Mouse (Mus musculus): ENCODE results near the gene Amot.

The Amot gene

DNA sequence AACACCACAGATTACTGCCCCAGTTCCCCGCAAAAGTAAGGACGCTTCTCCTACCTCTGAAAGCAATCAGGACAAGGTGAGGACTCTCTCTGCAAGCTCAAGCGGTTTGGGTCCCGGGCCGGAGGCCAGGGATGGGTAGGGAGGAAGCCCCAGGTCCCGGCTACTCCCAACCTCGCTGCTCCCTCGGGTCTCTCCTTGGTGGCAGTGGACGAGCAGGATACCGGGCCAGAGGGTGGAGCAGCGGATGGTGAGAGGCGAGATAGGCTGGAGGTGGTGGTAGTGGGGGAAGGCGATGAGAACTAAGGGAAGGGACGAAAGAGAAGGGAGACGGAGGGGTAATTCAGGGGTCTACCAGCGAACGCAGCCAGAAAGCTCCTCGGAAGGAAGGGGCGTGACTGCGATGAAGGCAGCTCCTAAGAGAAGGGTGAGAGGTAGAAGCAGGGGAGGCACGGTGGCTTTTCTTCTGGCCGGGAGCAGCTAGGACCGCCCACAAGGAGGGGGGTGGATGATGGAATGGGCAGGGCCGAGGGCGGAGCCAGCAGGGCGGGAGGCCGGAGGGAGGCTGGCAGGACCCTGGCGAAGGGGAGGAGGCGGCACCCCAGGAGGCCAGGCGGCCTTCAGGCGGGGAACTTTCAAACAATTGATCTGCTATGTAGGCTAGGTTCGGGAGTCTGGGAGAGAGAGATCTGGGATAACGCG, at the start of gene Amot:
Amot (minus strand) TSS at position 465 of the 699 bp plus-strand sequence.
- 0 out of 2 replicates have a peak, but pooled peaks cover 9% of the 10 kb centered on the region for H3K27me3 ChIP-seq (ENCODE audit: insufficient read depth, low read length)

DNA sequence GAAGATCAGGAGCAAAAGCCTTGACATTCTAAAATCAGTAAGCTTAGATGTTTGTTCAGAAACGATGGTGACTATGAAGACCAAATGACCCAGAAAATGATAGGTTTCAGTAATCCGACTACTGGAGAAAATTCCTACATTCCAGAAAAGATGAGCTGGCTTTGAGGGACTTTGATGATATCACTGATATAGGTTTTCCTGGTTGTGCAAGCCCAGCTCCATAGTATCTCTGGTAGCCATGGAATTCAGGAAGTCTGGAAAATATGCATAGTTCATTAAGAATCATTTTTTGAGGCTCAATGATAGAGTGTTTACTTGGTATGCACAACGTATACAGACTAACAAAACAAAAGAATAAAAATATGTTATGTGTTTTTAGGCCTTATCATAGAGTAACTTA, 40.1 kb upstream of the Amot start:
- no peak overlapping the region for H3K4me3 ChIP-seq (replicated peaks; ENCODE audit: low read length)
- H3K36me3 ChIP-seq (ENCODE audit: insufficient read depth, low read length), result no peaks in the 10 kb centered on the region
- no peaks in the 10 kb centered on the region for H3K27me3 ChIP-seq (ENCODE audit: insufficient read depth, low read length)
- no peaks in the 10 kb centered on the region for H3K9me3 ChIP-seq (ENCODE audit: low read length)
- TF ChIP-seq POU5F1 (IDR thresholded peaks at IDR 0.05; ENCODE audit: borderline replicate concordance, low read length) (no peak), NANOG (IDR thresholded peaks at IDR 0.05; ENCODE audit: borderline replicate concordance, low read length) (no peak), CTCF (conservative IDR thresholded peaks at IDR 0.05; ENCODE audit: low read length) (no peak)
- no peaks in the 10 kb centered on the region for H3K4me1 ChIP-seq (replicated peaks; ENCODE audit: low read depth, low read length)

More for the DNA sequence above, at the start of gene Amot:
- Histone ChIP-seq H3K9me3 (ENCODE audit: low read length) (no peaks in the 10 kb centered on the region), H3K4me3 (replicated peaks; ENCODE audit: low read length) (peak within 1 kb of the TSS; percentile 71), H3K36me3 (ENCODE audit: insufficient read depth, low read length) (no peaks in the 10 kb centered on the region), H3K4me1 (replicated peaks; ENCODE audit: low read depth, low read length) (no peaks in the 10 kb centered on the region)
- TF ChIP-seq CTCF (conservative IDR thresholded peaks at IDR 0.05; ENCODE audit: low read length), result no peak
- no peak for TF ChIP-seq POU5F1 (IDR thresholded peaks at IDR 0.05; ENCODE audit: borderline replicate concordance, low read length)
- no peak for TF ChIP-seq NANOG (IDR thresholded peaks at IDR 0.05; ENCODE audit: borderline replicate concordance, low read length)

DNA sequence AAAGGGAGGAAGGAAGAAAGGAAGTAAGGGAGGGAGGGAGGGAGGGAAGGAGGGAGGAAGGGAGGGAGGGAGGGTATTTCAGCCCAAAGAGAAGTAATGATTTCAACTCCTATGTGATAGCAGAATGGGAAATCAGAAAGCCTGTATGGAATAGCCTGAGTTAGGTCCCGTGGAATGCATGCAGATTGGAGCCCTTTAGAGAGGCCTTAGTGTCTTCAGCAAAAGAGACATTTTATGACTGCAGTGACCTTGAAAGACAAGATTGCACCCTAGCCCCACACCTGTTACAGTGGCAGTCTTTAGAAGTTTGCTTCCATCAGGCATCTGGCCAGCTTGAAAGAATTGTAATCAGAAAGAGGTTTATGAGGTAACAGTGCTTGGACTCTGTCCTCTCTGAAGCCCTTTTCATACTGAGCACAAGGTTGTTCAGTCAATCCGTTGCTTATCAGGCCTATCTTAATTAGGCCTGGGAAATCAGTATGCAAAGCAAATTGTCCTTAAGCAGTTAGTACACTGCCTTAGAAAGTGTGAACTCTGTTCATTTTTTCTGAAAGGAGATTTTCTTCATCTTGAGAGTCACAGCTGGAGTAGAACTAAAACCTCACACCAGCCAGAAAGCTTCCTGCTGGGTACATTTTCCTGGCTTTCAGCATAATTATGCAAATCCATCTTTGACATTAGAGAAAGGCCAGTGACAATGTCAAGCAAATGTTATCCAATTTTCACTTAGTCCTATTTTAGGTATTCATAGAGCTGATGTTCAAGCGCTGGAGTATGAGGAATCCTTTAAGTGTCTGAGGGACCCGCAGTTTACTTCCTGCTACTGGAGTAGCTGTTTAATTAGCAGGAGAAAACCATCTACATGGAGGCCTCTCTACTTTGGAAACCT, 38.9 kb upstream of the Amot start:
- Histone ChIP-seq H3K36me3 (ENCODE audit: insufficient read depth, low read length) (no peaks in the 10 kb centered on the region), H3K27me3 (ENCODE audit: insufficient read depth, low read length) (no peaks in the 10 kb centered on the region), H3K4me3 (replicated peaks; ENCODE audit: low read length) (no peak overlapping the region), H3K4me1 (replicated peaks; ENCODE audit: low read depth, low read length) (no peaks in the 10 kb centered on the region), H3K9me3 (ENCODE audit: low read length) (no peaks in the 10 kb centered on the region)
- TF ChIP-seq POU5F1 (IDR thresholded peaks at IDR 0.05; ENCODE audit: borderline replicate concordance, low read length) (no peak), CTCF (conservative IDR thresholded peaks at IDR 0.05; ENCODE audit: low read length) (no peak), NANOG (IDR thresholded peaks at IDR 0.05; ENCODE audit: borderline replicate concordance, low read length) (no peak)

DNA sequence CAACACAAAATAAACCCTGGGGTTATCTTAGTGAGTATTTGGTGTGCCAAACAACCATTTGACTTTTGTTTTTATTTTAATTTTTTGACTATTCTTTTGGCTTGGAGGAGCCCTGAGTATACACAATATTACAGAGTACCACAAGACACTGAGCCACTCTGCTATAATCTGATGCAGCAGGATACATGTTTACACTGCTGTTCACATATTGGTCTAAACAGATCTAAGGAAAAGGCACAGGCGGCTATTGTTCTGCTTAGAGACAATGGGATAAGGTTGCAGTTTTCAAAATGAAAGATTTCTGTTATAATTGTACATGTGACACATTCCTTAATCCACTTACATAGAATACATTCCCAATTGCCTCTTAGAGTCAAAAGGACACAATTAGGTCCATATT, 36.1 kb upstream of the Amot start:
- Histone ChIP-seq H3K27me3 (ENCODE audit: insufficient read depth, low read length) (no peaks in the 10 kb centered on the region), H3K9me3 (ENCODE audit: low read length) (no peaks in the 10 kb centered on the region), H3K4me1 (replicated peaks; ENCODE audit: low read depth, low read length) (no peaks in the 10 kb centered on the region), H3K4me3 (replicated peaks; ENCODE audit: low read length) (no peak overlapping the region), H3K36me3 (ENCODE audit: insufficient read depth, low read length) (no peaks in the 10 kb centered on the region)
- TF ChIP-seq POU5F1 (IDR thresholded peaks at IDR 0.05; ENCODE audit: borderline replicate concordance, low read length) (no peak), NANOG (IDR thresholded peaks at IDR 0.05; ENCODE audit: borderline replicate concordance, low read length) (no peak), CTCF (conservative IDR thresholded peaks at IDR 0.05; ENCODE audit: low read length) (no peak)

DNA sequence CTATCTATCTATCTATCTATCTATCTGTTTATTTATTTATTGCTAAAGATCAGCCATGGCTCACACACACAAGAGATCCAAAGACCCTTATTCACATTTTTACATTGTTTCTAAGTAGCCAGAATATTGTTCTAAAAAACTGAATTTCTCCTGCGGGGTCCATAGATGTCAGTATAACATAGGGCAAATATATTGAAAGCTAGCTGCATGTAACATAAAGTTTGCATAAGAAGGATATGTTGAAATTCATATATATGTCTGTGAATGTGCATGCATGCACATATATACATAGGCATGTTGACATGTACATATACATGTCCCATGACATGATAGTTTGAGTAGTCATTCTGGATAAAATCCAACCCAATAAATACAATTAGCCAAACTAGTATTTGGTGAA, 35.3 kb upstream of the Amot start:
- TF ChIP-seq NANOG (IDR thresholded peaks at IDR 0.05; ENCODE audit: borderline replicate concordance, low read length) (no peak), POU5F1 (IDR thresholded peaks at IDR 0.05; ENCODE audit: borderline replicate concordance, low read length) (no peak), CTCF (conservative IDR thresholded peaks at IDR 0.05; ENCODE audit: low read length) (no peak)
- Histone ChIP-seq H3K36me3 (ENCODE audit: insufficient read depth, low read length) (no peaks in the 10 kb centered on the region), H3K9me3 (ENCODE audit: low read length) (no peaks in the 10 kb centered on the region), H3K4me1 (replicated peaks; ENCODE audit: low read depth, low read length) (no peaks in the 10 kb centered on the region), H3K27me3 (ENCODE audit: insufficient read depth, low read length) (no peaks in the 10 kb centered on the region), H3K4me3 (replicated peaks; ENCODE audit: low read length) (no peak overlapping the region)

DNA sequence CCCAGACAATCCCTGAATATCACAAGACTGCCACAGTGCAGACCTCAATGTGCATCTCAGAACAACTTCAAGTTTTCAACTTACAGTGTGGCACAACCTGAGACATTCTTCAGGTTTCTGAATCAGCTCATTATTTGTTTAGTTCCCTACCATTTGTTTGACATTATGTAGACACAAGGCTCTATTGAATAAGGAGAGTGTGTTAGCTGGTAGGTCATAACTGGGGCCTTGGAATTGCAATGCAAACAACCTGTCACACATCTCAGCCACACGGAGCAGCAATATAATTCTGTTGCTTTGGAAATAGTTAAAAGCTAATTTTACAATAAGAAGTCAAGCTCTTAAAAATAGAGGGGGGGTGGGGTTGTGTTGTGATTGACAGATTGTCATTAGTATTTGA, 24.6 kb upstream of the Amot start:
- Histone ChIP-seq H3K36me3 (ENCODE audit: insufficient read depth, low read length) (no peaks in the 10 kb centered on the region), H3K4me1 (replicated peaks; ENCODE audit: low read depth, low read length) (no peaks in the 10 kb centered on the region), H3K27me3 (ENCODE audit: insufficient read depth, low read length) (no peaks in the 10 kb centered on the region), H3K9me3 (ENCODE audit: low read length) (no peaks in the 10 kb centered on the region), H3K4me3 (replicated peaks; ENCODE audit: low read length) (no peak overlapping the region)
- TF ChIP-seq CTCF (conservative IDR thresholded peaks at IDR 0.05; ENCODE audit: low read length) (no peak), POU5F1 (IDR thresholded peaks at IDR 0.05; ENCODE audit: borderline replicate concordance, low read length) (no peak), NANOG (IDR thresholded peaks at IDR 0.05; ENCODE audit: borderline replicate concordance, low read length) (no peak)

DNA sequence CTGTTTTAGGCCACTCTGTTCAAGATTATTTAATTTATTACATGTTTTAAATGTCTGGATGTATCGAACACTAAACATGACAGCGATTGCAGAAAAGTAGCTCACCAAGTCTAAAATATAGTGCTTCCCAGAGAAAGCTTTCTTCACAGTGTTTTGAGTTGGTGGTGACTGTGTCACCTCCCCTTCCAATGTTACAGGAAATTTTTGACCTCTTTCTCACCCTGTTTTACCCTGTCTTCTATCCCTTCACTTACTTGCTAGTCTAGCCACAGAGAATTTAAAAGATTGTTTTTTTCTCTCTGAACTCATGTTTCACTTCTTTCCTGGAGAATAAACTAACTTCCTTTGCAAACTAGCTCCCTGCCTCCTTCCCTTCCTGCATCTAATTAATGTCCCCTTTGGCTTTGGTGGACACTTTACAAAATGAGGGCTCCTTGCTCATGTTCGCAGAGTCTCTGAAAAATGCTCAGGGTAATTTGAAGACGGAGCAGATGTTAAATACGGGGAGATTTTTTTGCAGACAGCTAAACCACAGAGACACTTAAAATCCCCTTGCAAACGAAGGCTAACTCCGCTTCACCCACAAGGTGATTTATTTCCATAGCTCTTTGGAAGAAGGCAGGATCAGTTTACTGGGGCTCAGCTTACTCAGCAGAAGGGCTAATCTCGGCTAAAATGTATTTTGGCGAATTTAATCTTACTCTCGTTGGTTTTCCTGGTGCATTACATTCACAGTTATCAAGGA, 11.5 kb upstream of the Amot start:
- Histone ChIP-seq H3K36me3 (ENCODE audit: insufficient read depth, low read length) (no peaks in the 10 kb centered on the region), H3K27me3 (ENCODE audit: insufficient read depth, low read length) (no peaks in the 10 kb centered on the region), H3K4me1 (replicated peaks; ENCODE audit: low read depth, low read length) (no peaks in the 10 kb centered on the region; the same call in 1 of the 2 replicates), H3K4me3 (replicated peaks; ENCODE audit: low read length) (no peak overlapping the region), H3K9me3 (ENCODE audit: low read length) (no peaks in the 10 kb centered on the region)
- TF ChIP-seq CTCF (conservative IDR thresholded peaks at IDR 0.05; ENCODE audit: low read length) (no peak), NANOG (IDR thresholded peaks at IDR 0.05; ENCODE audit: borderline replicate concordance, low read length) (no peak), POU5F1 (IDR thresholded peaks at IDR 0.05; ENCODE audit: borderline replicate concordance, low read length) (no peak)

All from E14TG2a.4 (cell line).